Mouse (Mus musculus) gastrocnemius, postnatal 4 days (tissue): ENCODE measurements around the gene Lmtk2. TPM values are rescaled to one million over a fixed set of nuclear protein-coding genes. Genes with fewer than 3 reads are reported as not detected.

Experiments
- DNase-seq, 2 experiments: peaks; one replicate each; pipeline ENCODE4 v3.0.0; 2021 to 2022; ENCODE audit warnings: low spot score in 2 of 2, mixed read lengths in 2 of 2
- long read RNA-seq, 2 experiments: library from polyadenylated mRNA; stranded (forward); transcript quantifications; one replicate each; pipeline ENCODE4 v2.0.0; 2021
- total RNA-seq, 2 experiments: library from RNA; stranded (reverse); gene quantifications; 2 replicates each; pipeline ENCODE4 v1.2.3; 2021

Lmtk2 gene
- 10 to 100 TPM; 13.8 to 15.0 TPM for total RNA-seq
- long read RNA-seq, experiment 1, partial matches to known transcripts: 5 of 5 reads
- long read RNA-seq, experiment 1, other reads (novel, unspliced or antisense): 0 of 5 reads
- long read RNA-seq, experiment 2, partial matches to known transcripts: 3 of 5 reads
- long read RNA-seq, experiment 2, other reads (novel, unspliced or antisense): 2 of 5 reads

GRCm38 (mm10) chr5:144100149-144100935 is at the start of gene Lmtk2:
TSS of gene Lmtk2 (plus strand) at chr5:144100436.
- peak; percentile 92 to 97 for DNase-seq

- DNase-seq: no peak
These were observed 49.0 kb upstream of the Lmtk2 start for GRCm38 (mm10) chr5:144051268-144051667.

GRCm38 (mm10) chr5:144053450-144053849 is 46.8 kb upstream of the Lmtk2 start:
- no peak for DNase-seq

- DNase-seq: no peak
These were observed 45.9 kb upstream of the Lmtk2 start for GRCm38 (mm10) chr5:144054340-144054739.

GRCm38 (mm10) chr5:144064093-144064492 is 36.1 kb upstream of the Lmtk2 start:
- no peak for DNase-seq

GRCm38 (mm10) chr5:144066036-144066435 is 34.2 kb upstream of the Lmtk2 start:
- DNase-seq: no peak

GRCm38 (mm10) chr5:144070064-144070463 is 30.2 kb upstream of the Lmtk2 start:
- no peak for DNase-seq

GRCm38 (mm10) chr5:144071249-144071648 is 29.0 kb upstream of the Lmtk2 start:
- DNase-seq: no peak

- DNase-seq: no peak
These were observed 22.7 kb upstream of the Lmtk2 start for GRCm38 (mm10) chr5:144077541-144077940.

GRCm38 (mm10) chr5:144080886-144081285 is 19.4 kb upstream of the Lmtk2 start:
- no peak for DNase-seq

- no peak for DNase-seq
These were observed 18.2 kb upstream of the Lmtk2 start for GRCm38 (mm10) chr5:144082006-144082405.

GRCm38 (mm10) chr5:144083521-144083920 is 16.7 kb upstream of the Lmtk2 start:
- DNase-seq: no peak

- DNase-seq: no peak
These were observed 16.0 kb upstream of the Lmtk2 start for GRCm38 (mm10) chr5:144084271-144084670.

GRCm38 (mm10) chr5:144085696-144086095 is 14.5 kb upstream of the Lmtk2 start:
- DNase-seq: no peak

GRCm38 (mm10) chr5:144086494-144086893 is 13.7 kb upstream of the Lmtk2 start:
- no peak for DNase-seq

- no peak for DNase-seq
These were observed 11.9 kb upstream of the Lmtk2 start for GRCm38 (mm10) chr5:144088354-144088753.

- DNase-seq: no peak
These were observed 4.7 kb upstream of the Lmtk2 start for GRCm38 (mm10) chr5:144095461-144095970.

- DNase-seq: no peak
These were observed 2.2 kb upstream of the Lmtk2 start for GRCm38 (mm10) chr5:144097902-144098639.

GRCm38 (mm10) chr5:144098640-144098929 is 1.7 kb upstream of the Lmtk2 start:
- DNase-seq: no peak

- no peak for DNase-seq
These were observed 712 bp downstream of the Lmtk2 start for GRCm38 (mm10) chr5:144100948-144101347.

GRCm38 (mm10) chr5:144105070-144105469 is 4.8 kb downstream of the Lmtk2 start:
- no peak for DNase-seq
